Comparison of ENCODE assay signal across 14 mouse cellular contexts in the genomic region with DNA sequence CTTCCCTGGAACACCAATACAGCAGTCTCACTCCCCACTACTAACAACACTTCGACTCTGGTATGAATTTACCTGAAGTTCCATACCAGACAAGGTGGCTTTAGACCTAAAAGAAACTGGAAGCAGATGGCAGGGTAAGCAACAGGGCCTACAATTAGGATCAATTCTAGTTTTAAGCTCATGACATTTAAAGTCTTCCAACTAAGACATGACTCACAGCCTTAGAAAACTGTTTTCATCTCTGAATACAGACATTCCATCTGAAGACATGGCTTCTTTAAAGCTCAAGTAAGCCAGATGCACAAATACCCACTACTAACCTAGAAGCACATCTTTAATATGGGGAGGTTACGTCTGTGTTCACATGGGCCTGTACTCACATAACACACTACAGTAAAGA.
"Had no signal": no experiment of that assay in that cellular context is flagged by ENCODE, and none has a peak within 500 bp of the region (broad histone marks: within the 10 kb centered on the region; RNA-seq: fewer than 3 reads in every experiment).

No protein-coding gene starts in this region.

- H3K27ac ChIP-seq: intestine, embryonic 15.5 days; liver, embryonic 14.5 days; midbrain, embryonic 12.5 days; midbrain, embryonic 15.5 days; neural tube, embryonic 13.5 days; stomach, postnatal 0 days had no signal

- H3K4me2 ChIP-seq: intestine, embryonic 15.5 days; midbrain, embryonic 12.5 days; midbrain, embryonic 15.5 days; neural tube, embryonic 13.5 days had no signal

- H3K27me3 ChIP-seq: intestine, embryonic 15.5 days; midbrain, embryonic 12.5 days; midbrain, embryonic 15.5 days; neural tube, embryonic 13.5 days had no signal

- DNase-seq: kidney, adult 18-20 months; kidney, adult 9 months; kidney, postnatal 25 days; lung, adult 2 months; lung, postnatal 14 days; lung, postnatal 4 days; thymus, postnatal 25 days had no signal

- ATAC-seq: intestine, embryonic 15.5 days; midbrain, embryonic 15.5 days had no signal

- H3K9ac ChIP-seq: intestine, embryonic 15.5 days; liver, embryonic 14.5 days; midbrain, embryonic 12.5 days; midbrain, embryonic 15.5 days; neural tube, embryonic 13.5 days had no signal

- H3K4me3 ChIP-seq: intestine, embryonic 15.5 days; midbrain, embryonic 12.5 days; midbrain, embryonic 15.5 days; myocyte; neural tube, embryonic 13.5 days had no signal

- H3K36me3 ChIP-seq: midbrain, embryonic 15.5 days had no signal

- H3K9me3 ChIP-seq: intestine, embryonic 15.5 days; midbrain, embryonic 12.5 days; midbrain, embryonic 15.5 days; neural tube, embryonic 13.5 days had no signal
